Mouse (Mus musculus) limb, embryonic 14.5 days (tissue): Measurements from ENCODE around the gene Col26a1. TPM values are rescaled to one million over a fixed set of nuclear protein-coding genes. Genes with fewer than 3 reads are reported as not detected.

Source experiments
- ATAC-seq: fragments of 200-750 bp; cut with Nextera tagmentation; 2 replicates; pipeline ENCODE4 v1.8.0; 2017; ENCODE audit warnings: low read depth, moderate number of reproducible peaks, moderate TSS enrichment; ENCODE audit not compliant: low FRiP score
- DNase-seq: peaks from one replicate; pipeline ENCODE4 v3.0.0-alpha.2; 2015; ENCODE audit warnings: low spot score
- H3K27ac ChIP-seq: fragments of 300-500 bp; sonication (generic); replicated peaks from 2 replicates; pipeline ENCODE4 v1.5.1; 2014; ENCODE audit warnings: low read depth, mild to moderate bottlenecking, low read length, moderate library complexity, mixed read lengths
- H3K27me3 ChIP-seq: fragments of 300-500 bp; sonication (generic); 2 replicates; pipeline ENCODE4 v1.6.1; 2014; ENCODE audit warnings: low read length, mixed read lengths; ENCODE audit not compliant: control insufficient read depth, insufficient read depth
- H3K36me3 ChIP-seq: fragments of 300-500 bp; sonication (generic); 2 replicates; pipeline ENCODE4 v1.6.1; 2014; ENCODE audit warnings: mild to moderate bottlenecking, low read length, moderate library complexity, mixed read lengths; ENCODE audit not compliant: control insufficient read depth, insufficient read depth
- H3K4me1 ChIP-seq: fragments of 300-500 bp; sonication (generic); 2 replicates; pipeline ENCODE4 v1.6.1; 2014; ENCODE audit warnings: antibody characterized with exemption, low read length, mixed read lengths; ENCODE audit not compliant: control insufficient read depth, insufficient read depth
- H3K4me2 ChIP-seq: fragments of 300-500 bp; sonication (generic); replicated peaks from 2 replicates; pipeline ENCODE4 v1.6.1; 2014; ENCODE audit warnings: low read depth, mild to moderate bottlenecking, low read length, moderate library complexity; ENCODE audit not compliant: severe bottlenecking
- H3K4me3 ChIP-seq: fragments of 300-500 bp; sonication (generic); replicated peaks from 2 replicates; pipeline ENCODE4 v1.5.1; 2014; ENCODE audit warnings: low read length
- H3K9ac ChIP-seq: fragments of 300-500 bp; sonication (generic); 2 replicates; pipeline ENCODE4 v1.6.1; 2014; ENCODE audit warnings: mild to moderate bottlenecking, low read depth, low read length, moderate library complexity; ENCODE audit not compliant: severe bottlenecking
- H3K9me3 ChIP-seq: fragments of 300-500 bp; sonication (generic); 2 replicates; pipeline ENCODE4 v1.6.1; 2016; ENCODE audit warnings: low read length; ENCODE audit not compliant: control insufficient read depth
- POLR2A ChIP-seq: fragments of 200-500 bp; IDR thresholded peaks from 2 replicates; pipeline ENCODE4 v1.8.0; 2012; ENCODE audit warnings: inconsistent platforms, mild to moderate bottlenecking, moderate library complexity, borderline replicate concordance; ENCODE audit not compliant: insufficient read depth, insufficient read length; ENCODE audit errors: extremely low read depth
- WGBS: fragments of 180-500 bp; shearing (Covaris S2); extraction: QIAGEN DNeasy Blood & Tissue Kit; methylation state at CpG from one replicate; pipeline ENCODE4 v1.1.7; 2014; 5-methylcytosine and 5-hydroxymethylcytosine counted together
- polyA plus RNA-seq, 2 experiments: library from polyadenylated mRNA; depleted of rRNA in 1 of 2; stranded (reverse) in 1 of 2; unstranded in 1 of 2; fragments of >200 nt; fragmentation: Nextera tagmentation in 1 of 2; extraction: Ambion mirVana in 1 of 2; gene quantifications; 2 replicates each; pipeline versions ENCODE4 v1.2.1 to v1.2.3; 2012 to 2014

Gene Col26a1
- polyA plus RNA-seq, 2 experiments, result 85.5 to 219 TPM

DNA sequence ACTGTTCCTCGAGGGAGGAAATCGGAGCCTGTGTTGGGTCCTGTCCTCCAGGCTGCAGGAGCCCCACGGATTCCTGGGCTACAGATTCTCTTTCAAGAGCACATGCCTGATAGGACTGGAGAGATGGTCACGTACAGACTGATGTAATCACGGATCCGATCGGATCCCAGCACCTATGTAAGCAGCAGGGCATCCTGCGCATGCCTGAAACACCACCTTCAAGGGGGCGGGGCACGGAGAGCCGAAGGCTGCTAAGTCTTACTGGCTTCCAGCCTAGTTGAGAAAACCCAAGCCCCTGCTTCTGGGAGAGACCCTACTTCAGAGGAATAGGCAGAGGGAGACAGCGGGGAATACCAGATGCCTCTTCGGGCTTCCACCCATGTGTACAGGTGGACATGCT is 100.4 kb downstream of the Col26a1 start:
- no peak overlapping the region for H3K4me3 ChIP-seq
- H3K9me3 ChIP-seq, result no peaks in the 10 kb centered on the region
- no peak for ATAC-seq
- no peak for DNase-seq
- H3K4me1 ChIP-seq, result no peaks in the 10 kb centered on the region
- no peak overlapping the region for H3K27ac ChIP-seq
- WGBS, result 60% methylated on average over 13 of the region's 13 CpGs
- no peaks in the 10 kb centered on the region for H3K27me3 ChIP-seq
- no peak overlapping the region for H3K4me2 ChIP-seq
- no peak overlapping the region for H3K9ac ChIP-seq
- no peak for TF ChIP-seq POLR2A
- no peaks in the 10 kb centered on the region for H3K36me3 ChIP-seq

DNA sequence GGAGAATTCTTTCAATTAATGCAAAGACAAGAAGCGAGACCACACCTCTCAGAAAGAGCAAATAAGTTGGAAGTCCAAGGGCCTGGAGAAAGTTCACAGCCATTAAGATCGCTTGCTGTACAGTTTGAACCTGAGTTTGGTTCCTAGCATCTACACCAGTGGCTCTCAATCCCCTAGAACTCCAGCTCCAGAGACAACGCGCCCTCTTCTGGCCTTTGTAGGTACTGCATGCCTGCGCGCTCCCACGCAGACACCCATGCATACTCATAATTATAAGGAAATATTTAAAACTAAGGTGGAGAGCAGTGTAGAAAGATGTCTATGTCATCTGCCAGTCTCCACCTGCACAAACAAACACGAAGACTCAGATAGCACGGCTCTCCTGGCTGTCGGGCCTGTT is 102.5 kb downstream of the Col26a1 start:
- ATAC-seq, result no peak
- no peak overlapping the region for H3K27ac ChIP-seq

DNA sequence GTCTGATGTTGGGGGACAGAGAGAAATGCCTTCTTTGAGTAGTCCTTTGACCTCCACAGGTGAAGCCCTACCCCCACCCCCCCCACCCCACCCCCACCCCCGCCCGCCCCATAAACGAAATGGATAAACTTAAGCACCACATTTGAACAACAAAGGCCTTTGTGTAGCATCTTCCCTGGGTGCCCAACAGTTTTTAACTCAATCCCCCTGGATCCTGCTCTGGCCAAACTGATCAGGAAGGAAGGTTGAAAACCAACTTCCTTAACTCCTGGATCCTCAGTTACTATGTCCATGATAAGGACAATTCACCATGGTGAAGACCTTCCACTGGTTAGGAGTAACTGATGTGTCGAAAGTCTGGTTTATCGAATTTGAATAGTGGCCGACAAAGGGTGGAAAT is 103.1 kb downstream of the Col26a1 start:
- H3K27me3 ChIP-seq, result no peaks in the 10 kb centered on the region
- H3K9ac ChIP-seq, result no peak overlapping the region
- no peak overlapping the region for H3K4me2 ChIP-seq
- peaks cover 4% of the 10 kb centered on the region; the same call in 1 of the 2 replicates for H3K9me3 ChIP-seq
- H3K27ac ChIP-seq, result no peak overlapping the region
- 84% methylated on average over 6 of the region's 6 CpGs for WGBS
- no peak for ATAC-seq
- no peak for TF ChIP-seq POLR2A
- H3K4me3 ChIP-seq, result no peak overlapping the region
- H3K36me3 ChIP-seq, result 0 out of 2 replicates have a peak, but pooled peaks cover 4% of the 10 kb centered on the region
- H3K4me1 ChIP-seq, result no peaks in the 10 kb centered on the region
- no peak for DNase-seq

More for the DNA sequence above, 102.5 kb downstream of the Col26a1 start:
- H3K27me3 ChIP-seq, result no peaks in the 10 kb centered on the region
- 0 out of 2 replicates have a peak, but pooled peaks cover 4% of the 10 kb centered on the region for H3K36me3 ChIP-seq
- no peaks in the 10 kb centered on the region for H3K4me1 ChIP-seq
- H3K4me3 ChIP-seq, result no peak overlapping the region
- no peak overlapping the region for H3K4me2 ChIP-seq
- 56% methylated on average over 10 of the region's 10 CpGs for WGBS
- no peak overlapping the region for H3K9ac ChIP-seq
- H3K9me3 ChIP-seq, result no peaks in the 10 kb centered on the region
- DNase-seq, result no peak
- no peak for TF ChIP-seq POLR2A

DNA sequence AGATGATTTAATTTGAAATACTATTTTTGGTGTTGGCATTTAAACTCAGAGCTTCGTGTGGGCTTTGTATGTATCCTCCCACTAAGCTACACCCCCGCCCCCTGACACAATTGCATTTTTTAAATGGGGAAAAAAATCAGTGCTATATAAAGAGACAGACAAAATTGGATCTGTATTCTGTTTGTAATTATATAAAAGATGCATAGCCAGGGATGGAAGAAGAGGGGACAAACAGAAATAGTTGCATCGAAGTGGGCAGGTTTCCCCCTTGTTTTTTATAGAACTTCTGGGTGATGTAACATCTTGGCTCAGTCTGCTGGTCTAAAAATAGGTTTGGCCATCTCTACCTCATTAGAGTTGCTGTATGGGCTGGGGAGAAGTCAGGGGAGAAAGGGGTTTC is 107.5 kb downstream of the Col26a1 start:
- DNase-seq, result no peak
- no peak overlapping the region for H3K9ac ChIP-seq
- H3K4me1 ChIP-seq, result peaks cover 10% of the 10 kb centered on the region; the same call in 1 of the 2 replicates
- H3K9me3 ChIP-seq, result peaks cover 4% of the 10 kb centered on the region; the same call in 1 of the 2 replicates
- 89% methylated on average over 3 of the region's 3 CpGs for WGBS
- H3K4me2 ChIP-seq, result no peak overlapping the region
- H3K27ac ChIP-seq, result no peak overlapping the region
- TF ChIP-seq POLR2A, result no peak
- no peak overlapping the region for H3K4me3 ChIP-seq
- no peak for ATAC-seq
- 0 out of 2 replicates have a peak, but pooled peaks cover 4% of the 10 kb centered on the region for H3K36me3 ChIP-seq
- H3K27me3 ChIP-seq, result no peaks in the 10 kb centered on the region

DNA sequence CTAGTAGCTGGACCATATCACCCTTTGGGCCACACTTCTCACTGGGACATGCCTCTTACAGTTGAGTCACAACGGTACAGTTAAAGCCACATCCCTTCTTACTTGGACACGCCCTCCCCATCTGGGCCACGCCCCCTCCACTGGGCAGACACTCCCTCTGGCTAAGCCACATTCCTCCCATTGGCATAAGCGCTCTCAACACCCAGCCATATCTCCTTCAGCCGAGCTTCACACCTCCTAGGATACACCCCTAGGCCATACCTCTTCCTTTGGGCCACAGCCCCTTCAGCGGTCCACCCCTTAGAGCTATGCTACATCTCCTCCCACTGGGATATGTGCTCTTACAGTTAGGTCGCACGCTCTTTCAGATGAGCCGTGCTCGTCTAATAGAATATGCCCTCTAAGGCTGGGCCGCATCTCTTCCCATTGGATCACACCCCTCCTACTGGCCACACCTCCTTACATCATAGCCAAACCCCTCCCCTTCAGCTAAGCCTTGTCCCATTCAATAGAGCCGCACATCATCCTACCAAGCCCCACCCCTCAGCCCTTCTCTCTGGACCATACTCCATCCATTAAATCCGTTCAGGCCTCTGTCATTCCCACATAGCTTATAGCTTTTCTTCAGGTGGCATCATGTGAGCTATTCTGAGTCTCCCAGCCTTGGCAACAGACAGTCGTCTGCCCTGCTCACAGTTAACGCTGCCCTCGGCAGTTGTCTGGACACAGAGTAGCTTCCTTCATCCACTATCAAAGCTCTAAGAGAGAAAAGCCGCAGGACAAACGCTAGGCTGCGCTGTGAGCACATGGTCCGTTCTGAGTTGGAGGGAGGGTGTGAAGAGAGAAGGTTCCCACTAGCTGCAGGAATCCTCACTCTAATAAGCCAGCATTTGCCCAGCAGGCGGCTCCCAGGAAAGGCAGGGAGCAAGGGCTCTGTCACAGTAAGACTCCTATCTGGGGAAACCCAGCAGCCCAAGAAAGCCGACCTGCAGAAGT is 109.7 kb downstream of the Col26a1 start:
- no peaks in the 10 kb centered on the region for H3K27me3 ChIP-seq
- no peak overlapping the region for H3K4me2 ChIP-seq
- H3K9ac ChIP-seq, result no peak overlapping the region
- DNase-seq (no peak), ATAC-seq (no peak)
- no peak for TF ChIP-seq POLR2A
- no peak overlapping the region for H3K4me3 ChIP-seq
- no peak overlapping the region for H3K27ac ChIP-seq
- H3K9me3 ChIP-seq, result peaks cover 4% of the 10 kb centered on the region; the same call in 1 of the 2 replicates
- peaks cover 13% of the 10 kb centered on the region for H3K4me1 ChIP-seq
- 62% methylated on average over 22 of the region's 22 CpGs for WGBS
- 0 out of 2 replicates have a peak, but pooled peaks cover 4% of the 10 kb centered on the region for H3K36me3 ChIP-seq
